Mouse (Mus musculus) small intestine, adult 2 months (tissue): ENCODE data around the gene Tubgcp2.

Experiments used
- CTCF ChIP-seq: fragments of 200-500 bp; IDR thresholded peaks from 2 replicates; pipeline ENCODE4 v1.5.1; 2012; ENCODE audit warnings: low read depth, mild to moderate bottlenecking, control low read depth, inconsistent platforms, low read length, moderate library complexity, mixed read lengths; ENCODE audit not compliant: insufficient replicate concordance, insufficient read length; ENCODE audit errors: extremely low read depth
- POLR2A ChIP-seq: fragments of 200-500 bp; IDR thresholded peaks from 2 replicates; pipeline ENCODE4 v1.6.1; 2012; ENCODE audit warnings: low read depth, mild to moderate bottlenecking, control low read depth, inconsistent platforms, low read length, moderate library complexity

GRCm38 (mm10) chr7:140059601-140060000, 23.1 kb upstream of the Tubgcp2 start:
- no peak for TF ChIP-seq CTCF
- no peak for TF ChIP-seq POLR2A
